Mouse (Mus musculus): ENCODE data around the gene Gm10273. TPM values are rescaled to one million over a fixed set of nuclear protein-coding genes. Genes with fewer than 3 reads are reported as not detected.
"Not testable (repeated sequence)": the region's sequence is repeated elsewhere in the genome, so short reads cannot be mapped to it uniquely, and the experiment has no call there.

Gm10273 gene
- polyA plus RNA-seq (2016; fragmentation: Nextera tagmentation; extraction: Ambion mirVana): 6.0 and 12.1 TPM in 2 replicates

- H3K4me3 ChIP-seq; H3K27me3 ChIP-seq (replicated peaks; ENCODE audit: low read depth, poor library complexity, severe bottlenecking); H3K27ac ChIP-seq (replicated peaks); H3K9me3 ChIP-seq; H3K4me1 ChIP-seq; DNase-seq (ENCODE audit: low spot score); H3K36me3 ChIP-seq (replicated peaks): not testable (repeated sequence)
- WGBS: 91% methylated on average over 12 of the region's 25 CpGs
Measured at GRCm38 (mm10) chr10:59395461-59395860, at the start of gene Gm10273. Gene Gm10273 (plus strand): TSS chr10:59395632.

- H3K4me1 ChIP-seq: no peaks in the 10 kb centered on the region
- no peaks in the 10 kb centered on the region for H3K9me3 ChIP-seq
- H3K36me3 ChIP-seq (replicated peaks): peaks cover 92% of the 10 kb centered on the region
- DNase-seq (ENCODE audit: low spot score): no peak
- no peak overlapping the region for H3K27ac ChIP-seq (replicated peaks)
- H3K27me3 ChIP-seq (replicated peaks; ENCODE audit: low read depth, poor library complexity, severe bottlenecking): no peaks in the 10 kb centered on the region
- WGBS: 94% methylated on average over 2 of the region's 2 CpGs
- no peak overlapping the region for H3K4me3 ChIP-seq
Measured at GRCm38 (mm10) chr10:59346560-59346959, 48.9 kb upstream of the Gm10273 start.

DNA sequence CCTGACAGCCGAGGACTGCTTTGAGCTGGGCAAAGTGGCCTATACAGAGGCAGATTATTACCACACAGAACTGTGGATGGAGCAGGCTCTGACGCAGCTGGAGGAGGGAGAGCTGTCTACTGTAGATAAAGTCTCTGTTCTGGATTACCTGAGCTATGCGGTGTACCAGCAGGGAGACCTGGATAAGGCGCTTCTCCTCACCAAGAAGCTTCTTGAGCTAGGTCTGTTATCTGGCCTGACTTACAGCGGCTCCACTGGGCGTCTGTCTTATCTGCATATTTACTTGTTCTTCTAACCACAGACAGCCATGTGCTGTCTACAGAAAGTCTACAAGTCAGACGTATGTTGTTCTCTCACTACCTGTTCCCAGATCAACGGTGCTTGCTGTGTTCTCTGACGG lies 47.2 kb upstream of the Gm10273 start:
- Histone ChIP-seq H3K9me3 (no peaks in the 10 kb centered on the region), H3K4me1 (no peaks in the 10 kb centered on the region), H3K4me3 (no peak overlapping the region), H3K27ac (replicated peaks) (no peak overlapping the region), H3K36me3 (replicated peaks) (peaks cover 96% of the 10 kb centered on the region), H3K27me3 (replicated peaks; ENCODE audit: low read depth, poor library complexity, severe bottlenecking) (no peaks in the 10 kb centered on the region)
- DNase-seq (ENCODE audit: low spot score): no peak
- WGBS: 90% methylated on average over 9 of the region's 9 CpGs

GRCm38 (mm10) chr10:59349536-59349935 lies 45.9 kb upstream of the Gm10273 start:
- Histone ChIP-seq H3K27ac (replicated peaks) (no peak overlapping the region), H3K9me3 (no peaks in the 10 kb centered on the region), H3K36me3 (replicated peaks) (peaks cover 96% of the 10 kb centered on the region), H3K4me1 (no peaks in the 10 kb centered on the region), H3K27me3 (replicated peaks; ENCODE audit: low read depth, poor library complexity, severe bottlenecking) (no peaks in the 10 kb centered on the region), H3K4me3 (no peak overlapping the region)
- DNase-seq (ENCODE audit: low spot score): no peak
- 91% methylated on average over 2 of the region's 2 CpGs for WGBS

DNA sequence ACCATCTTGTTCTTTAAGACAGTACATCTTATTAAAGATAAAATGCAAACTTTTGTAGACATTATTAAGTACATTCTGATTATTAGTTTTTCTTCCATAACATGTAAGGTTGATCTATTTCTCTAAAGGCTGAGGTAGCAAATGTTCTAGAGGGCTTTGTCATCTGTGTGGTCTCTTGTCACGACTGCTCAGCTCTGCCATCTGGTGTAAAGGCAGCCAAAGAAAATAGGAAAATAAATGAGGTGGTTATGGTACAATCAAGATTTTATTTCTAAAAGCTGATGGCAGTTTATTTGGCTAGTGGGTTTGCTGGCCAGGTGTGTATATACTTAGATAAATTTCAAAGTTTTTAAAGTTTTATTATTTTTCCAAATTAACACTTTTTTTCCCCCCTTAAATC lies 42.4 kb upstream of the Gm10273 start:
- Histone ChIP-seq H3K9me3 (no peaks in the 10 kb centered on the region), H3K27ac (replicated peaks) (no peak overlapping the region), H3K36me3 (replicated peaks) (peaks cover 92% of the 10 kb centered on the region), H3K4me1 (no peaks in the 10 kb centered on the region), H3K27me3 (replicated peaks; ENCODE audit: low read depth, poor library complexity, severe bottlenecking) (no peaks in the 10 kb centered on the region), H3K4me3 (no peak overlapping the region)
- WGBS: 67% methylated on average over 1 of the region's 1 CpGs
- no peak for DNase-seq (ENCODE audit: low spot score)

DNA sequence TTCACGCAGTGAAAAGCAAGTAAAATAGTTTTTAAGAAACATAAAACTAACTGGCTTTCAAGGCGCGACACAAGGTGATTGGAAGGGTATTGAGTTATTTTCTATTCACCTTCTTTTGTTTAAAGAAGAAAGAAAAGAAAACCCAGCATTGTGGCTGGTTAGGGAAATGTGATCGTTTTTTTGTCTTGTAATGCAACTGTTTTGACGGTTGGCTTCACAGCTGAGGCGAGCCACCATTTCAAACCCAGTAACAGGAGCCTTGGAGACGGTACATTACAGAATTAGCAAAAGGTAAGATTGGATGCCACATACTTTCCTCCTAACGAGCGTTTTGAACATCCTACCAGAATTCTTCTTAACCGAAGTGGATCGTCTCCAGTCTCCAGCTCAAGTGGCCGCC lies 41.3 kb upstream of the Gm10273 start:
- no peaks in the 10 kb centered on the region for H3K4me1 ChIP-seq
- no peak overlapping the region for H3K4me3 ChIP-seq
- DNase-seq (ENCODE audit: low spot score): no peak
- H3K27ac ChIP-seq (replicated peaks): no peak overlapping the region
- H3K36me3 ChIP-seq (replicated peaks): peaks cover 90% of the 10 kb centered on the region
- H3K9me3 ChIP-seq: no peaks in the 10 kb centered on the region
- no peaks in the 10 kb centered on the region for H3K27me3 ChIP-seq (replicated peaks; ENCODE audit: low read depth, poor library complexity, severe bottlenecking)
- 85% methylated on average over 12 of the region's 12 CpGs for WGBS

GRCm38 (mm10) chr10:59355020-59355419 lies 40.4 kb upstream of the Gm10273 start:
- no peak for DNase-seq (ENCODE audit: low spot score)
- Histone ChIP-seq H3K27ac (replicated peaks) (no peak overlapping the region), H3K27me3 (replicated peaks; ENCODE audit: low read depth, poor library complexity, severe bottlenecking) (no peaks in the 10 kb centered on the region), H3K4me3 (no peak overlapping the region), H3K4me1 (no peaks in the 10 kb centered on the region), H3K36me3 (replicated peaks) (peaks cover 92% of the 10 kb centered on the region), H3K9me3 (no peaks in the 10 kb centered on the region)
- WGBS: 92% methylated on average over 8 of the region's 8 CpGs

DNA sequence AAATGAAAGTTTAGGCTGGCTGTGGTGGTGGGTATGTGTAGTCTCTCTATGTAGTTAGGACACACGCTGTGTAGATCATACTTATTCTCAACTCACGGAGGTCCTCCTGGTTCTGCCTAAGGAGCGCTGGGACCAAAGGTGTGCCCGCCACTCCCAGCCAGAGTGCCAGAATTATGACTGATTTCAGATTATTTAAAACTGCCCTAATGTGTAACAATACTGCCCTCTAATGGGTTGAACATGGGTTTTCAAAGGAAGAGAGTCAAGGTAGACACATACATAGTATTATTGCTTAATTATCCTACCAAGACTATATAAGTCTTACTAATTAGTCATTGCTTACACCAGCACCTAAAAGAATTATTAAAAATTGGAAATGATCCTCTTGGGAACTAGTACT lies 36.7 kb upstream of the Gm10273 start:
- Histone ChIP-seq H3K27ac (replicated peaks) (no peak overlapping the region), H3K4me3 (no peak overlapping the region), H3K27me3 (replicated peaks; ENCODE audit: low read depth, poor library complexity, severe bottlenecking) (no peaks in the 10 kb centered on the region), H3K9me3 (no peaks in the 10 kb centered on the region), H3K4me1 (no peaks in the 10 kb centered on the region), H3K36me3 (replicated peaks) (peaks cover 92% of the 10 kb centered on the region)
- WGBS: 92% methylated on average over 4 of the region's 4 CpGs
- no peak for DNase-seq (ENCODE audit: low spot score)

DNA sequence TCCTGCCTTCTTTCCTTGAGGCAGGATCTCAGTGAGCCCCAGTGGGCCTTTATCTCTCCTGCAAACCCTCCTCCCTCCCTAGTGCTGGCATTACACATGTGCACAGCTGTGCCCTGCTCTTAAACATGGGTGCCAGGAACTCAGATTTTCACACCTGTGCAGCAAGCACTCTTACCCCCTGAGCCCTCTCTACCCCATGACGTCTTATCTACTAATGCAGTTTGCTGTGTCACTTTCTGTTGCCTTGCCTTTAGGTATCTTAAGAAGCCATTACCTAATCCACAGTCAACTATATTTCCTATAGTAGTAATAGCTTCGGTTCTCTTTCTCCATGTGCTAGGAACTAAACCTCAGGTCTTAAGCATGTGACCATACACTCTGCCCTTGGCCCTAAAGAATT lies 32.2 kb upstream of the Gm10273 start:
- Histone ChIP-seq H3K9me3 (no peaks in the 10 kb centered on the region), H3K27me3 (replicated peaks; ENCODE audit: low read depth, poor library complexity, severe bottlenecking) (no peaks in the 10 kb centered on the region), H3K4me1 (no peaks in the 10 kb centered on the region), H3K4me3 (no peak overlapping the region), H3K27ac (replicated peaks) (no peak overlapping the region), H3K36me3 (replicated peaks) (peaks cover 98% of the 10 kb centered on the region)
- WGBS: 90% methylated on average over 2 of the region's 2 CpGs
- no peak for DNase-seq (ENCODE audit: low spot score)

- Histone ChIP-seq H3K27me3 (replicated peaks; ENCODE audit: low read depth, poor library complexity, severe bottlenecking) (no peaks in the 10 kb centered on the region), H3K4me1 (no peaks in the 10 kb centered on the region), H3K4me3 (no peak overlapping the region), H3K9me3 (no peaks in the 10 kb centered on the region), H3K36me3 (replicated peaks) (peaks cover 100% of the 10 kb centered on the region), H3K27ac (replicated peaks) (no peak overlapping the region)
- 91% methylated on average over 3 of the region's 3 CpGs for WGBS
- no peak for DNase-seq (ENCODE audit: low spot score)
Measured at GRCm38 (mm10) chr10:59364551-59364950, 30.9 kb upstream of the Gm10273 start.

DNA sequence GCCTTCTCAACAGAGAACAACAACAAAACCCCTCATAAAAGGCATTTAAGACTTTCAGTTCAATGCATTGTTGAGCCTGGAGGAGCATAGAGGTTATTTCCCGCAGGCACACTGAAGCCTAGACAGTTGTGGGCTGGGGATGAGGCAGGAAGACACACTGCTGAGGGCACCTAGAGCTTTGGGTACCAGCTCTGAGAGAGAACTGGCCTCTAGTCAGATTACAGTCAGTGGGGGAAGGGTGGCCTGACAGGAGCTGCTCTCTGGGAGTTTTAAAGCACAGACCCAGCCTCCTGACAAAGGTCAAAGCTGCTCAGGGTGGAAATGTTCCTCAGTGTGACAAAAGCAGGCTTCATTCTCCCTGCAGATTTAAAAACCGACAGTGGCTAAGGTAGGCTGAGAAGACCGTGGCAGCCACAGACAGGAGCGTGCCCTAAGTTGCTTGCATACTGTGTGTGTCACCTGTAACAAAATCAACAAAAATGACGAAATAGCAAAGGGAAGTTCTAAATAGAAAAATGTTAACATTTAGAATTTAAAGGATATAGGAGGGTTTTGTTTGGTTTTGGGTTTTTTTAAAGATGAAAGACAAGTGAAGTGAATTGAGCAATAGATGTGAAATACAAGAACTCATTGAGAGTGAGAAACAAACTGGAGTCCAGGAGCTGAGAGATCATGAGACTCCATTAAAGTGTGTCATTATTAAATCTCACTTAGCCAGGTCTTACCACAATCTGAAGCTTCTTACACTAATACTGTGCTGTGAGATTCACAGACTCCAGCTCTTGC lies 29.4 kb upstream of the Gm10273 start:
- Histone ChIP-seq H3K27ac (replicated peaks) (no peak overlapping the region), H3K4me1 (no peaks in the 10 kb centered on the region), H3K27me3 (replicated peaks; ENCODE audit: low read depth, poor library complexity, severe bottlenecking) (no peaks in the 10 kb centered on the region), H3K4me3 (no peak overlapping the region), H3K9me3 (no peaks in the 10 kb centered on the region), H3K36me3 (replicated peaks) (peaks cover 100% of the 10 kb centered on the region)
- DNase-seq (ENCODE audit: low spot score): no peak
- 83% methylated on average over 5 of the region's 5 CpGs for WGBS

GRCm38 (mm10) chr10:59366746-59367145 lies 28.7 kb upstream of the Gm10273 start:
- Histone ChIP-seq H3K36me3 (replicated peaks) (peaks cover 100% of the 10 kb centered on the region), H3K27ac (replicated peaks) (no peak overlapping the region), H3K4me3 (no peak overlapping the region), H3K27me3 (replicated peaks; ENCODE audit: low read depth, poor library complexity, severe bottlenecking) (no peaks in the 10 kb centered on the region), H3K9me3 (no peaks in the 10 kb centered on the region), H3K4me1 (no peaks in the 10 kb centered on the region)
- DNase-seq (ENCODE audit: low spot score): no peak
- 97% methylated on average over 4 of the region's 4 CpGs for WGBS

GRCm38 (mm10) chr10:59367206-59367605 lies 28.2 kb upstream of the Gm10273 start:
- H3K9me3 ChIP-seq: no peaks in the 10 kb centered on the region
- H3K4me1 ChIP-seq: no peaks in the 10 kb centered on the region
- no peak overlapping the region for H3K27ac ChIP-seq (replicated peaks)
- H3K4me3 ChIP-seq: no peak overlapping the region
- H3K27me3 ChIP-seq (replicated peaks; ENCODE audit: low read depth, poor library complexity, severe bottlenecking): no peaks in the 10 kb centered on the region
- WGBS: 87% methylated on average over 4 of the region's 4 CpGs
- peaks cover 99% of the 10 kb centered on the region for H3K36me3 ChIP-seq (replicated peaks)
- no peak for DNase-seq (ENCODE audit: low spot score)
